Mouse (Mus musculus) heart, adult 2 months (tissue): ENCODE measurements around the gene Bzw2.

Experiments used
- CTCF ChIP-seq: fragments of 200-600 bp; IDR thresholded peaks from 2 replicates; pipeline ENCODE4 v1.8.1; 2022; ENCODE audit warnings: antibody characterized with exemption, mild to moderate bottlenecking, moderate library complexity
- EP300 ChIP-seq: fragments of 200-500 bp; IDR thresholded peaks from 2 replicates; pipeline ENCODE4 v1.6.1; 2011; ENCODE audit warnings: low read depth, low read length, control low read depth; ENCODE audit not compliant: insufficient read depth
- POLR2A ChIP-seq: fragments of 200-500 bp; IDR thresholded peaks from 2 replicates; pipeline ENCODE4 v1.6.1; 2011; ENCODE audit warnings: mild to moderate bottlenecking, low read depth, low read length, control low read depth; ENCODE audit not compliant: insufficient read depth

DNA sequence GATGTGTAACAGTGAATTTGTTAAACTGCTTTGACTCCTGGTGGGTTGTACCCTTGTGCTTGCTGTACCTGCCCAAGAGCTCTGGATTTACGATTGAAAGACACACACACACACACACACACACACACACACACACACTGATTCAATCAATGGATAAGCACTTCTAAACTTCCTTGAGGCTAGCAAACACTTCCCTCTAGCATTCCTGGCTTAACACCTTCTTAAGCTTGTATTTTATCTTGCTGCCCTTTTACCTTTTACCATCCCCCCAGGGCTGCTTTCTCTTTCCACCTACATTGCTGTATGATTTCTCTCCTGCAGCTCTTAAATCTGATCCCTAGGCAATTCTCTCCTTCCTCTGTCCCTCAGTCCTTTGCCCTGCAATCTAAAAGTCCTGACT is 7.4 kb upstream of the Bzw2 start:
- TF ChIP-seq CTCF: no peak
- no peak for TF ChIP-seq POLR2A
- no peak for TF ChIP-seq EP300
